Mouse (Mus musculus) midbrain, embryonic 14.5 days (tissue): ENCODE measurements around the gene Kera. TPM values are rescaled to one million over a fixed set of nuclear protein-coding genes. Genes with fewer than 3 reads are reported as not detected.

Source experiments
- ATAC-seq: fragments of 200-750 bp; cut with Nextera tagmentation; 2 replicates; pipeline ENCODE4 v1.8.0; 2017; ENCODE audit warnings: moderate number of reproducible peaks, moderate library complexity; ENCODE audit not compliant: low FRiP score, low TSS enrichment
- DNase-seq: peaks from one replicate; pipeline ENCODE4 v3.0.0-alpha.2; 2015
- H3K27ac ChIP-seq: fragments of 300-500 bp; sonication (generic); replicated peaks from 2 replicates; pipeline ENCODE4 v1.5.1; 2014; ENCODE audit warnings: mild to moderate bottlenecking, low read depth, low read length, moderate library complexity
- H3K27me3 ChIP-seq: fragments of 300-500 bp; sonication (generic); 2 replicates; pipeline ENCODE4 v1.6.1; 2014; ENCODE audit warnings: low read length, control low read depth, mixed read lengths; ENCODE audit not compliant: control insufficient read depth, insufficient read depth
- H3K36me3 ChIP-seq: fragments of 300-500 bp; sonication (generic); 2 replicates; pipeline ENCODE4 v1.6.1; 2014; ENCODE audit warnings: low read length, control low read depth; ENCODE audit not compliant: control insufficient read depth, insufficient read depth
- H3K4me1 ChIP-seq: fragments of 300-500 bp; sonication (generic); 2 replicates; pipeline ENCODE4 v1.6.1; 2014; ENCODE audit warnings: mild to moderate bottlenecking, antibody characterized with exemption, low read length, control low read depth; ENCODE audit not compliant: control insufficient read depth, insufficient read depth
- H3K4me2 ChIP-seq: fragments of 300-500 bp; sonication (generic); 2 replicates; pipeline ENCODE4 v1.6.1; 2014; ENCODE audit warnings: mild to moderate bottlenecking, low read length, moderate library complexity
- H3K4me3 ChIP-seq: fragments of 300-500 bp; sonication (generic); replicated peaks from 2 replicates; pipeline ENCODE4 v1.5.1; 2014; ENCODE audit warnings: low read depth, low read length
- H3K9ac ChIP-seq: fragments of 300-500 bp; sonication (generic); replicated peaks from 2 replicates; pipeline ENCODE4 v1.6.1; 2014; ENCODE audit warnings: mild to moderate bottlenecking, low read length, moderate library complexity
- H3K9me3 ChIP-seq: fragments of 300-500 bp; sonication (generic); 2 replicates; pipeline ENCODE4 v1.6.1; 2016; ENCODE audit warnings: low read length, control low read depth, mixed read lengths; ENCODE audit not compliant: control insufficient read depth
- WGBS: fragments of 180-500 bp; shearing (Covaris S2); extraction: QIAGEN DNeasy Blood & Tissue Kit; methylation state at CpG from one replicate; pipeline ENCODE4 v1.1.7; 2014; 5-methylcytosine and 5-hydroxymethylcytosine counted together
- polyA plus RNA-seq: library from polyadenylated mRNA; unstranded; fragments of >200 nt; fragmentation: Nextera tagmentation; extraction: Ambion mirVana; gene quantifications from 2 replicates; pipeline ENCODE4 v1.2.1, GENCODE M21; 2014

The Kera gene
- polyA plus RNA-seq, 1 experiment from 2014 or later = 0.09 TPM

DNA sequence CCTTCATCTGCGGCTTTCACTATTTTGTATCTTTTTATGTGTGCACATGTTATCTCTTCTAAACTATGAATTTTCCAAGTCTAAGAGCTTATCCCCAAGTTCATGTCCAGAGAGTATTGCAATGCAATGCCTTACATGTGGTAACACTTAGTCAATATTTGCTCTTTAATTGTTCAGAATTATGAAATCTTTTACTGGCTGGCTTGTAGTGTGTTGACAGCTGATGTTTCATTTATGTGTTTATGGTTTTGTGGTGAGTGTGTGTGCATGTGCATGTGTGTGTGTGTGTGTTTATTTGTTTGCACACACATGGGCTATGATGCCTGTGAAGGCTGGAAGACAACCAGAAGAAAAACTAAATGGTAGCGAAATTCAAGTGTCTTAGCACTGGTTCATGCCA, 35.2 kb downstream of the Kera start:
- H3K27ac ChIP-seq = no peak overlapping the region
- H3K9me3 ChIP-seq = no peaks in the 10 kb centered on the region
- 92% methylated on average over 2 of the region's 2 CpGs for WGBS
- H3K36me3 ChIP-seq = no peaks in the 10 kb centered on the region
- no peak overlapping the region for H3K4me2 ChIP-seq
- H3K4me1 ChIP-seq = no peaks in the 10 kb centered on the region
- ATAC-seq = no peak
- no peaks in the 10 kb centered on the region for H3K27me3 ChIP-seq
- H3K4me3 ChIP-seq = no peak overlapping the region
- H3K9ac ChIP-seq = no peak overlapping the region
- no peak for DNase-seq

DNA sequence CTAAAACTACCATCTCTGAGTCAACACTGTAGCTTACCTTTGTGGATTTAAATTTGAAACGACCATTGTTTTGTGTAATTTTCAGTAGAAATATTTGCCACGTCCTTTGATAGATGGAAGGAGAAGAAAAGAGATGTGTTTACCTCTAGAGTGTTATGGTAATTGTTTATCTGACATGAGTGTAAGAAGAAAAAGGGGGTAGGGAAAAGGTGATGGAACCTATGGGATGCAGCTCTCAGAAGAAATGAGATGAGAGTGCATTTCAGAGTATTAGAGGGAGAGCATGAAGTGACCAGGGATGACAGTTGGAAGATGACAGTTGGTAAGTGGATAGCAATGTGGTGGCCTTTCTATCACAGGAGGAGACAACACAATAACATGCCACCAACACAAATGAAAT, 37.1 kb downstream of the Kera start, which contains the start of gene Epyc:
TSS of gene Epyc (plus strand) at position 301 of the 400 bp plus-strand sequence.
- H3K4me3 ChIP-seq = no peak within 1 kb of the TSS
- H3K36me3 ChIP-seq = no peaks in the 10 kb centered on the region
- no peaks in the 10 kb centered on the region for H3K9me3 ChIP-seq
- H3K9ac ChIP-seq = no peak within 1 kb of the TSS
- H3K27me3 ChIP-seq = no peaks in the 10 kb centered on the region
- no peak within 1 kb of the TSS for H3K4me2 ChIP-seq
- ATAC-seq = no peak
- no peaks in the 10 kb centered on the region for H3K4me1 ChIP-seq
- no peak within 1 kb of the TSS for H3K27ac ChIP-seq
- 83% methylated on average over 2 of the region's 2 CpGs for WGBS
- no peak for DNase-seq

DNA sequence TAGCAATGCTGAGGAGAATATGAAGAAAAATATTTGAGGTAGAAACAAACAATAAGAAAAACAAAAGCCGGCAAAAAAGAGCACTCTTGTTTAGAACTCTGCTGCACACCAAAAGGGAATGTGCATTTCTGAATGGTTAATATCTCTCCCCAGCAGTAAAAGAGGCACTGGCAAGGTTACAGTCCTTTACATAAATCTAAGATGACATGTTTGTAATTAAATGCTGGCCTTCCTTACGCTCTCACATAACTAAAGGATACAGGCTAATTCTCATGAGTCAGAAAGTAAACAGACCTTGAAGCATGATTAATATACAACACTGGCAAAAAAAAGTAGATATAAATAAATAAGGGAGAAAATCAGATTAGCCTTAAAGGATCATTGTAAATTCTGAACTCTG, 43.7 kb downstream of the Kera start:
- H3K4me3 ChIP-seq = no peak overlapping the region
- H3K4me1 ChIP-seq = no peaks in the 10 kb centered on the region
- DNase-seq (no peak), ATAC-seq (no peak)
- no peaks in the 10 kb centered on the region for H3K9me3 ChIP-seq
- H3K9ac ChIP-seq = no peak overlapping the region
- no peak overlapping the region for H3K27ac ChIP-seq
- H3K36me3 ChIP-seq = no peaks in the 10 kb centered on the region
- WGBS = 69% methylated on average over 2 of the region's 2 CpGs
- H3K4me2 ChIP-seq = no peak overlapping the region
- H3K27me3 ChIP-seq = no peaks in the 10 kb centered on the region

DNA sequence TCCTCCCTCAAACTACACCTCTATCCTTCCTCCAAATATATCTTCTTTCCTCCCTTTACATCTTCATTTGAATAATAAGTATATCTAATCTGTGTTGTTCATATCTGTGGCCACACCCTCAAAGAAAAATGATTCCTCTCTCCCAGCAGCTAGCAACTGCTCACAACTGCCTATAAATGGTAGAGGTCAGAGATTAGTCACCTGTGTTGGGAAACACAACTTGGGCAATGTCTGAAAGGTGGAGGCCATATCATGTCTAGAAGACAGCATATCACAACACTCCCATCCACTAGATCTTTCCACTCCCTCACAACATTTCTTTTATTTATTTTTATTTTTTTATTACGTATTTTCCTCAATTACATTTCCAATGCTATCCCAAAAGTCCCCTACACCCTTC, 52.8 kb downstream of the Kera start:
- DNase-seq (no peak), ATAC-seq (no peak)
- Histone ChIP-seq H3K36me3 (no peaks in the 10 kb centered on the region), H3K9ac (no peak overlapping the region), H3K4me2 (no peak overlapping the region), H3K4me3 (no peak overlapping the region), H3K9me3 (no peaks in the 10 kb centered on the region), H3K27ac (no peak overlapping the region), H3K4me1 (no peaks in the 10 kb centered on the region), H3K27me3 (no peaks in the 10 kb centered on the region)
- 97% methylated on average over 1 of the region's 1 CpGs for WGBS

Other genes starting within 250 kb of the Kera start
- gene Dcn, start 127.3 kb upstream of the Kera start, polyA plus RNA-seq = 1.4 and 75.1 TPM in 2 replicates
- gene Lum, start 41.8 kb upstream of the Kera start, polyA plus RNA-seq = 0.08 and 28.8 TPM in 2 replicates
- gene Epyc, start 37.2 kb downstream of the Kera start, polyA plus RNA-seq = 0.16 TPM in 1 of 2 replicates, not detected in the other
- not detected in 2 replicates for gene Ccer1, start 86.2 kb downstream of the Kera start, polyA plus RNA-seq
- not detected in 2 replicates for gene C030005K15Rik, start 119.9 kb downstream of the Kera start, polyA plus RNA-seq